Mouse (Mus musculus): ENCODE measurements around the gene Enah. TPM values are rescaled to one million over a fixed set of nuclear protein-coding genes. Genes with fewer than 3 reads are reported as not detected.

Gene Enah
- polyA plus RNA-seq (2015; fragmentation: Nextera tagmentation; extraction: Ambion mirVana): 16.9 and 18.6 TPM in 2 replicates

DNA sequence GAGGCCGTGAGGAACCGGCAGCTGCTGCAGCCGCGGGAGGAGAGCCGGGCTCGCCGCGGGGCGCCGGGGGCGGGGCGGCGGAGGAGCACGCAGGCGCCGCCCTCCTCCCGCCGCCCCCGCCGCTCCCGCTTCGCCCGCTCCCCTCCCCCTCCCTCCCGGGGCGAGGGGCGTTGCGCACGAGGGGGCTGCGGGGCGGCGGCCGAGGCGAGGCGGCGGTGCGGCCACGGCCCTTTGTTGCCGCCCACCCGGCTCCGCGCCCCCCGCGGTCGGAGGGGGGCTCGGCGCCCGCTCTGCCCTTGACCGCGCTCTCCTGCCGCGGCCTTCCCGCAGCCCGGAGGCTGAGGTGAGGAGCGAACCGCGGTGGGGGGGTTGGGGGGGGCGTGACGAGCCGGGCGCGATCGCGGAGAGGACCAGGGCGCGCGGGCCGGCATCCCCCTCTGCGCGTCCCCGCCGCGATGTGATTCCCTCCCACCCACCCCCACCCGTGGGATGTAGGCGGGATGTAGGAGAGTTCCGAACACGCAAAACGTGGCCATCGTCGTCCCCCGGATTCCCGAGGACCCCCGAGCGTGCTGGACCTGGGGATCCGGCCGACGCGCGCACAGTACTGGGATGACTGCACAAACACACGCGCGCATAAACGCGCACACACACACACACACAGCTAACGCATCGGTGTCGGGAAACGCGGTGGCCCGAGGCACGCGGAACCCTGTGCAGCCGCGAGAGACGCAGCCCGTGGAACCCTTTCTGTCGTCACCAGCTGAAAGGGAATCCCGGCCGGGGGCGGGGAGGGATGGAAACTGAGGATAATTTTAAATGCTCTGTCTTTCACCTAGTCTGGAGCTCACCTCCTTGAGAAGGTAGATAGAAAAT, at the start of gene Enah:
TSS of gene Enah (minus strand) at position 65 of the 876 bp plus-strand sequence.

Other genes starting within 250 kb of the Enah start
- 36.6 and 36.8 TPM in 2 replicates for gene Lbr, start 176.9 kb downstream of the Enah start, polyA plus RNA-seq (2015; fragmentation: Nextera tagmentation; extraction: Ambion mirVana)
- 134 and 153 TPM in 2 replicates for gene Srp9, start 104.7 kb upstream of the Enah start, polyA plus RNA-seq (2015; fragmentation: Nextera tagmentation; extraction: Ambion mirVana)
- gene Vmn1r1, start 144.5 kb upstream of the Enah start, polyA plus RNA-seq (2015; fragmentation: Nextera tagmentation; extraction: Ambion mirVana): not detected in 2 replicates

Data from skeletal muscle tissue, postnatal 0 days (tissue).